7 mouse cellular contexts compared by ENCODE assay signal in genomic region chr4:106678442-106679118, GRCm38 (mm10). TPM values are rescaled to one million over a fixed set of nuclear protein-coding genes. Genes with fewer than 3 reads are reported as not detected.
DNase-seq lines count a peak whose midpoint lies in the region; ATAC-seq lines count a peak whose summit lies in the region.

Gene Ttc4 (minus strand): TSS chr4:106678944.

- intact Hi-C loops in left cerebral cortex, postnatal 36 days (cut with DNase I): no loop called here

- H3K9ac ChIP-seq in intestine, embryonic 16.5 days (ENCODE audit: low read depth, low read length): peak within 1 kb of the TSS; percentile 97
- H3K9ac ChIP-seq in midbrain, embryonic 11.5 days (ENCODE audit: low read length): peak within 1 kb of the TSS; percentile 90

- peak; percentile 82 for DNase-seq in adrenal gland, adult 8-10 months
- peak; percentile 95 for DNase-seq in embryo, embryonic 9.5 days (ENCODE audit: extremely low spot score)
- DNase-seq in gastrocnemius, postnatal 4 days (ENCODE audit: low spot score in 2 of 2): peak; percentile 88 to 92
- DNase-seq in left cerebral cortex, postnatal 36 days (ENCODE audit: low spot score in 2 of 2): peak; percentile 83 to 85
- peak; percentile 99 for DNase-seq in midbrain, embryonic 11.5 days (ENCODE audit: low spot score, missing footprints)
- peak; percentile 84 for DNase-seq in skeletal muscle tissue, adult 2 months (ENCODE audit: low read depth, low spot score)

- H3K27me3 ChIP-seq in intestine, embryonic 16.5 days (replicated peaks; ENCODE audit: control insufficient read depth, insufficient read depth, low read length): no peaks in the 10 kb centered on the region
- H3K27me3 ChIP-seq in midbrain, embryonic 11.5 days (ENCODE audit: control insufficient read depth, insufficient read depth, low read length): no peaks in the 10 kb centered on the region

- H3K4me3 ChIP-seq in intestine, embryonic 16.5 days (ENCODE audit: low read length): peak within 1 kb of the TSS; percentile 96
- H3K4me3 ChIP-seq in midbrain, embryonic 11.5 days (ENCODE audit: low read depth, low read length): peak within 1 kb of the TSS; percentile 89

- peak; percentile 99 for ATAC-seq in intestine, embryonic 16.5 days
- peak; percentile 98 for ATAC-seq in midbrain, embryonic 11.5 days (ENCODE audit: low FRiP score)

- H3K9me3 ChIP-seq in intestine, embryonic 16.5 days (ENCODE audit: control insufficient read depth, low read length): no peaks in the 10 kb centered on the region
- H3K9me3 ChIP-seq in midbrain, embryonic 11.5 days (ENCODE audit: control insufficient read depth, low read length): no peaks in the 10 kb centered on the region

- H3K4me2 ChIP-seq in intestine, embryonic 16.5 days (ENCODE audit: low read depth, low read length): peak within 1 kb of the TSS; percentile 84
- H3K4me2 ChIP-seq in midbrain, embryonic 11.5 days: peak within 1 kb of the TSS; percentile 91

- peaks cover 7% of the 10 kb centered on the region; the same call in 1 of the 2 replicates for H3K36me3 ChIP-seq in intestine, embryonic 16.5 days (ENCODE audit: control insufficient read depth, insufficient read depth, low read length)
- peaks cover 4% of the 10 kb centered on the region for H3K36me3 ChIP-seq in midbrain, embryonic 11.5 days (ENCODE audit: control insufficient read depth, insufficient read depth, low read length)

- WGBS in intestine, embryonic 16.5 days: under 1% methylated on average over 43 of the region's 43 CpGs
- under 1% methylated on average over 43 of the region's 43 CpGs for WGBS in midbrain, embryonic 11.5 days

- peaks cover 11% of the 10 kb centered on the region for H3K4me1 ChIP-seq in intestine, embryonic 16.5 days (ENCODE audit: control insufficient read depth, insufficient read depth, low read length)
- peaks cover 5% of the 10 kb centered on the region for H3K4me1 ChIP-seq in midbrain, embryonic 11.5 days (ENCODE audit: control insufficient read depth, insufficient read depth, low read length)

- H3K27ac ChIP-seq in intestine, embryonic 16.5 days (ENCODE audit: low read length): peak within 1 kb of the TSS; percentile 63; the same call in 1 of the 2 replicates
- no peak within 1 kb of the TSS for H3K27ac ChIP-seq in midbrain, embryonic 11.5 days (ENCODE audit: low read depth, low read length)

RNA-seq across cellular contexts. Expression of gene Ttc4, which starts in this region (rescaled TPM):
- 10 to 100 TPM; 24.6 to 40.1 (median 29.1) TPM for total RNA-seq in adrenal gland, adult 8-10 months (2022)
- total RNA-seq in gastrocnemius, postnatal 4 days (2021): 10 to 100 TPM; 28.8 to 32.3 TPM
- polyA plus RNA-seq in intestine, embryonic 16.5 days (2015; fragmentation: Nextera tagmentation; extraction: Ambion mirVana): 76.3 and 80.8 TPM in 2 replicates
- 10 to 100 TPM; 40.4 to 47.7 TPM for total RNA-seq in left cerebral cortex, postnatal 36 days (2021)
- 87.9 and 97.3 TPM in 2 replicates for polyA plus RNA-seq in midbrain, embryonic 11.5 days (2014; fragmentation: Nextera tagmentation; extraction: Ambion mirVana)
